Mouse (Mus musculus) limb, embryonic 14.5 days (tissue): ENCODE measurements around the gene Cfap65. TPM values are rescaled to one million over a fixed set of nuclear protein-coding genes. Genes with fewer than 3 reads are reported as not detected.

Source experiments
- ATAC-seq: fragments of 200-750 bp; cut with Nextera tagmentation; 2 replicates; pipeline ENCODE4 v1.8.0; 2017; ENCODE audit warnings: low read depth, moderate number of reproducible peaks, moderate TSS enrichment; ENCODE audit not compliant: low FRiP score
- DNase-seq: peaks from one replicate; pipeline ENCODE4 v3.0.0-alpha.2; 2015; ENCODE audit warnings: low spot score
- H3K27ac ChIP-seq: fragments of 300-500 bp; sonication (generic); replicated peaks from 2 replicates; pipeline ENCODE4 v1.5.1; 2014; ENCODE audit warnings: low read depth, mild to moderate bottlenecking, low read length, moderate library complexity, mixed read lengths
- H3K27me3 ChIP-seq: fragments of 300-500 bp; sonication (generic); 2 replicates; pipeline ENCODE4 v1.6.1; 2014; ENCODE audit warnings: low read length, mixed read lengths; ENCODE audit not compliant: control insufficient read depth, insufficient read depth
- H3K36me3 ChIP-seq: fragments of 300-500 bp; sonication (generic); 2 replicates; pipeline ENCODE4 v1.6.1; 2014; ENCODE audit warnings: mild to moderate bottlenecking, low read length, moderate library complexity, mixed read lengths; ENCODE audit not compliant: control insufficient read depth, insufficient read depth
- H3K4me1 ChIP-seq: fragments of 300-500 bp; sonication (generic); 2 replicates; pipeline ENCODE4 v1.6.1; 2014; ENCODE audit warnings: antibody characterized with exemption, low read length, mixed read lengths; ENCODE audit not compliant: control insufficient read depth, insufficient read depth
- H3K4me2 ChIP-seq: fragments of 300-500 bp; sonication (generic); replicated peaks from 2 replicates; pipeline ENCODE4 v1.6.1; 2014; ENCODE audit warnings: low read depth, mild to moderate bottlenecking, low read length, moderate library complexity; ENCODE audit not compliant: severe bottlenecking
- H3K4me3 ChIP-seq: fragments of 300-500 bp; sonication (generic); replicated peaks from 2 replicates; pipeline ENCODE4 v1.5.1; 2014; ENCODE audit warnings: low read length
- H3K9ac ChIP-seq: fragments of 300-500 bp; sonication (generic); 2 replicates; pipeline ENCODE4 v1.6.1; 2014; ENCODE audit warnings: mild to moderate bottlenecking, low read depth, low read length, moderate library complexity; ENCODE audit not compliant: severe bottlenecking
- H3K9me3 ChIP-seq: fragments of 300-500 bp; sonication (generic); 2 replicates; pipeline ENCODE4 v1.6.1; 2016; ENCODE audit warnings: low read length; ENCODE audit not compliant: control insufficient read depth
- POLR2A ChIP-seq: fragments of 200-500 bp; IDR thresholded peaks from 2 replicates; pipeline ENCODE4 v1.8.0; 2012; ENCODE audit warnings: inconsistent platforms, mild to moderate bottlenecking, moderate library complexity, borderline replicate concordance; ENCODE audit not compliant: insufficient read depth, insufficient read length; ENCODE audit errors: extremely low read depth
- WGBS: fragments of 180-500 bp; shearing (Covaris S2); extraction: QIAGEN DNeasy Blood & Tissue Kit; methylation state at CpG from one replicate; pipeline ENCODE4 v1.1.7; 2014; 5-methylcytosine and 5-hydroxymethylcytosine counted together
- polyA plus RNA-seq, 2 experiments: library from polyadenylated mRNA; depleted of rRNA in 1 of 2; stranded (reverse) in 1 of 2; unstranded in 1 of 2; fragments of >200 nt; fragmentation: Nextera tagmentation in 1 of 2; extraction: Ambion mirVana in 1 of 2; gene quantifications; 2 replicates each; pipeline versions ENCODE4 v1.2.1 to v1.2.3; 2012 to 2014

The Cfap65 gene
- polyA plus RNA-seq, 2 experiments, result not detected

DNA sequence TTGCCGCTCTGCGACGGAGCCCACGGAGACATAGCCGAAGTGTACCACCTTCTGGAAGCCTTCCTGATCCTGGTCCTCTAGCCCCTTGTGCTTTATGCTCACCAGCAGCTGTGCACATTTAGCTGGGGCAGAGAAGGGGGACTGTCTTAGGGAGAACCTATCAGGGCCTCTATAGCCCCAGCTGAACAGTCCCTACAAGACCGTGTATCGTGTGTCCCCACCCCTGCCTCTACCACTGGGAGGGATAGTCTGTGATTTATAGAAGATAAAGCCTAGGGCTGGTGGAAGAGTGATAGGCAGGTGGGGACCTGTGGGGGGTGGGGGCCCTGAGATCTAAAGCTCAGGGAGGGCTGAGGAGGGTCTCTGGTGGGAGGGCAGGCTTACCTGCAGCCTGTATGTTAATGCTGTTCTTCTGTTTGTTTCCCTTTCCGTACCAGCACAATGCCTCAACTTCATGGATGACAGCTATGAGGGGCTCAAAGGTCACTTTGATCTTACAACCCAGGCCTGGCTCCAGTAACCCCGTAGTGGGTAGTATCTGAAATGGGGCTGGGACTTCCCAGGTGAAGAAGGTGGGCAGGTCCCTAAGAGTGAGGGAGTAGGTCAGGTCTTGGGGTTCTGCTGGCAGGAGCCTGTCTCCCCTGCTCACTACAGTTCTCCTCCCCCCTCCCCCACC, 7.6 kb downstream of the Cfap65 start:
- TF ChIP-seq POLR2A, result no peak
- WGBS, result 77% methylated on average over 9 of the region's 9 CpGs
- H3K27me3 ChIP-seq, result no peaks in the 10 kb centered on the region
- no peaks in the 10 kb centered on the region for H3K4me1 ChIP-seq
- no peak for DNase-seq
- no peak overlapping the region for H3K4me2 ChIP-seq
- ATAC-seq, result no peak
- no peak overlapping the region for H3K27ac ChIP-seq
- no peaks in the 10 kb centered on the region for H3K36me3 ChIP-seq
- H3K9me3 ChIP-seq, result no peaks in the 10 kb centered on the region
- no peak overlapping the region for H3K9ac ChIP-seq
- no peak overlapping the region for H3K4me3 ChIP-seq

- Histone ChIP-seq H3K4me3 (no peak overlapping the region), H3K4me2 (no peak overlapping the region), H3K36me3 (no peaks in the 10 kb centered on the region), H3K27me3 (no peaks in the 10 kb centered on the region), H3K9ac (no peak overlapping the region), H3K9me3 (no peaks in the 10 kb centered on the region), H3K4me1 (no peaks in the 10 kb centered on the region), H3K27ac (no peak overlapping the region)
- DNase-seq (no peak), ATAC-seq (no peak)
- WGBS, result 33% methylated on average over 6 of the region's 6 CpGs
- no peak for TF ChIP-seq POLR2A
Measured at GRCm38 (mm10) chr1:74926721-74927120, 8.7 kb downstream of the Cfap65 start.

GRCm38 (mm10) chr1:74924464-74924863, 10.9 kb downstream of the Cfap65 start:
- no peak for TF ChIP-seq POLR2A
- ATAC-seq (no peak), DNase-seq (no peak)
- 64% methylated on average over 4 of the region's 4 CpGs for WGBS
- Histone ChIP-seq H3K9ac (no peak overlapping the region), H3K36me3 (no peaks in the 10 kb centered on the region), H3K9me3 (no peaks in the 10 kb centered on the region), H3K4me3 (no peak overlapping the region), H3K27me3 (no peaks in the 10 kb centered on the region), H3K4me2 (no peak overlapping the region), H3K27ac (no peak overlapping the region), H3K4me1 (no peaks in the 10 kb centered on the region)

- no peak overlapping the region for H3K4me2 ChIP-seq
- H3K9ac ChIP-seq, result no peak overlapping the region
- H3K9me3 ChIP-seq, result no peaks in the 10 kb centered on the region
- 30% methylated on average over 13 of the region's 13 CpGs for WGBS
- H3K4me3 ChIP-seq, result no peak overlapping the region
- H3K27me3 ChIP-seq, result no peaks in the 10 kb centered on the region
- ATAC-seq (no peak), DNase-seq (no peak)
- no peaks in the 10 kb centered on the region for H3K36me3 ChIP-seq
- no peak overlapping the region for H3K27ac ChIP-seq
- H3K4me1 ChIP-seq, result no peaks in the 10 kb centered on the region
- TF ChIP-seq POLR2A, result no peak
Measured at GRCm38 (mm10) chr1:74915706-74916105, 19.7 kb downstream of the Cfap65 start.

DNA sequence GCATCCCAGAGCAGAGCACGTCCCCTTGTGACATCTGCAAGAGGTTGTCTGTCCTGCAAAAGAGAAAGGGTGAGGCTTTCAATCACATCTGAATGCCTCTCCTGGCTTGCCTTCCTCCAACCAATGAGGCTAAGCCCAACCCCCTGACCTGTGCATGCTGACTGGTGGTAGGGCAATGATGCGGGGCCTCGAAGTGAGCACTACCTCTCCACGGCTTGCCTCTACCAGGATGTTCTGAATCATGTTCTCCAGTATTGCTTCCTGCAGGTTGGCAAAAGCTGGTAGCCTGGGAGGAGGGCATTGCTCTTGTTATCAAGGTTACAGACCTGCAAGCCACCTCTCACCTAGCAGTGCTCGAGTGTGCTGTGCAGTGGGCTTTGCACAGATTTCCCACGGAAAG, 33.2 kb downstream of the Cfap65 start:
- H3K9ac ChIP-seq, result no peak overlapping the region
- 0 out of 2 replicates have a peak, but pooled peaks cover 9% of the 10 kb centered on the region for H3K4me1 ChIP-seq
- H3K27me3 ChIP-seq, result peaks cover 47% of the 10 kb centered on the region
- H3K4me3 ChIP-seq, result no peak overlapping the region
- ATAC-seq, result no peak
- no peak overlapping the region for H3K4me2 ChIP-seq
- no peak for DNase-seq
- TF ChIP-seq POLR2A, result no peak
- 18% methylated on average over 6 of the region's 6 CpGs for WGBS
- H3K36me3 ChIP-seq, result no peaks in the 10 kb centered on the region
- H3K9me3 ChIP-seq, result no peaks in the 10 kb centered on the region
- H3K27ac ChIP-seq, result no peak overlapping the region
